Mouse (Mus musculus): ENCODE data around the gene Ift81. TPM values are rescaled to one million over a fixed set of nuclear protein-coding genes. Genes with fewer than 3 reads are reported as not detected.
"Not testable (repeated sequence)": the region's sequence is repeated elsewhere in the genome, so short reads cannot be mapped to it uniquely, and the experiment has no call there.

The Ift81 gene
- total RNA-seq (2017): 6.1 and 19.6 TPM in 2 replicates

GRCm38 (mm10) chr5:122613908-122614732 is at the start of gene Ift81:
Gene Ift81 (minus strand): TSS chr5:122614518.
- ATAC-seq (replicated peaks; ENCODE audit: low read depth, poor library complexity, severe bottlenecking): peak; percentile 96

DNA sequence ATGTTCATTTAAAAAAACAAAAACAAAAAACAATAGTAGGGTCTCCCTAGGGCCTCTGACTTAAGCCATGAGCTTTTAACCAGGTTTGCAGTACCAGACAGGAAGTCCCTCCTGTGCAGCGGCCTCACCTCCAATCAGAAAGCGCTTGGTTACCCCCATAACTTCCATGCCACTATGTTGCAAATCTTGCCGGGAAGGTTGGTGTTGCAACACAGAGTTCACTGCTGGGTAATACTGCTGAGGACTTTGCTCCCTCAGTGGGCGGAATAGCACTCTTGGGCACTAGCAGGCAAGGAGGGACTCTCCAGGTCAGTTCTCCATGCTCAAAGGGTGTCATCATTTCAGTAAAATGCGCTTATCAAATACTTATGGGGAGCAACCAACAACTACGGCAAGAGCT is 48.2 kb upstream of the Ift81 start:
- ATAC-seq (replicated peaks; ENCODE audit: low read depth, poor library complexity, severe bottlenecking): no peak

DNA sequence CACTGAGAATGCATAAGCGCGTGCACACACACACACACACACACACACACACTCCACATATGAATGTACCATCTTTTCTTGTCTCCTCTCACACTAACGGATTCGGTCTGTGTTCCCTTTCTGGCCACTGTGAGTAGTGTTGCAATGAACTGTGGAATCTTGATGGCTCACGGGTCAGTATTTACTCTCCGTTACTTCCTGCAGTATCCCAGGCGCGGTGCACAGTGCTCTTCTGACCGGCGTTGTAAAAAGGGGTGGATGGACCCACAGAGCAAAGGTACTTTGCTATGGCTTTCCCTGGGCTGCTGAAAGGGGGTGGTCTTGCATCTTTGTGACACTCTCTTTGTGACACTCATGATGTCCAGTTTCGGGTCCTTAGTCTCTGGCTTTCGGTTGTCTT is 42.5 kb upstream of the Ift81 start:
- no peak for ATAC-seq (replicated peaks; ENCODE audit: low read depth, poor library complexity, severe bottlenecking)

- ATAC-seq (replicated peaks; ENCODE audit: low read depth, poor library complexity, severe bottlenecking): no peak
These were observed 39.9 kb upstream of the Ift81 start for GRCm38 (mm10) chr5:122654268-122654573.

DNA sequence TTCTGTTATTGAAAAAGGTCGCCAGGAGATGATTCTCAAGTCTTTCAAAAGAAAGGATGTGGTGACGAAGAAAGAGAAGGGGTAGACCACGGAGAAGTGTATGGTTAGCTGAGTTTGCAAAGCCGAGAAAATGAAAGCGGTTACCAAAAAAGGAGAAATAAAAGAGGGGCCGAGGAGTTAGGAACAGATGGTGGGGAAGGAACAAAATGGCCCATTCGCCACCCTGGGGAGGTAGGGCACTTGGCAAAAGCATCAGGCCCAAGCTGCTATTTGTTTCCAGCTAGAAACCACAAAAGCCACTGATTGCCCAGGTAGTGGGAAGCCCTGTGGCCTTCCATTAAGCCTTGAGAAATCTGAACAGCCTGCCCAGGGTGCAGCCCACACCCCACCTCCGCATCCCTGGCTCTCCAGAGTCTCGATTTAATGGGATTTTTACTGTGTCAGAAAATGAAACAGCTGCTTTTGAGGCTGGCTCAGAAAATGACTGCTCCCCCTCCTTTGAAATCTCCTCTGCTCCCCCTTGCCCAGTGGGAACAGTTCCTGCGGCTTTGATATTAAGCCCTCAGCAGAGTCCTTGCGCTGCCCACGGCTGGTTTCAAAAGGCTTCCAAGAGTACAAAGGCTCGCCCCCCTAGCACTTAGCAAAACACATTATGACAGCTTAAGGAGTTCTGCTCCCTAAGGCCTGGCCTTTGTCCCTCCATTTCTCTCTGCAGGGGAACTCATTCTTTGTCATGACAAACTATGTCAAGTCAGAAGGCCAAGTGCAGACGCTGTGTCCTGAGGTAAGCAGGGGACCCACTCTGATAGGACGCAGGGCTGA is 39.3 kb upstream of the Ift81 start:
- peak; percentile 55 for ATAC-seq (replicated peaks; ENCODE audit: low read depth, poor library complexity, severe bottlenecking)

- ATAC-seq (replicated peaks; ENCODE audit: low read depth, poor library complexity, severe bottlenecking): no peak; the same call in 1 of the 2 replicates
These were observed 38.8 kb upstream of the Ift81 start for GRCm38 (mm10) chr5:122653112-122653445.

DNA sequence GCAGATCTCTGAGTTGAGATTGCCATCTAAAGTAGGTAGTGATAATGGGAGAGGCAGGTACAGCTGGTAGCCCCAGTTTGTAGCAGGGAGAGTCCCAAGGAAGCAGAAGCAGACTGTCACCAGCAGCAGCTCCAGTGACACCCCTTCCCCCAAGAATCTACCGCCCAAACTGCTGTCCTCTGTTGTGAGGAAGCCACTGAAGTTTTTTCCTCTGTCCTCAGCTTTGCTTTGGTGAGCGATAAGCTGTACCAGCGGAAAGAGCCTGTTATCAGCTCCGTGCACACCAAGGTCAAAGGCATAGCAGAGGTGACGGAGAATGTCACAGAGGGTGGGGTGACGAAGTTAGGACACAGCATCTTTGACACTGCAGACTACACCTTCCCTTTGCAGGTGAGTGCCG is 38.2 kb upstream of the Ift81 start:
- peak; percentile 79 for ATAC-seq (replicated peaks; ENCODE audit: low read depth, poor library complexity, severe bottlenecking)

GRCm38 (mm10) chr5:122650100-122650499 is 35.8 kb upstream of the Ift81 start:
- ATAC-seq (replicated peaks; ENCODE audit: low read depth, poor library complexity, severe bottlenecking): no peak

DNA sequence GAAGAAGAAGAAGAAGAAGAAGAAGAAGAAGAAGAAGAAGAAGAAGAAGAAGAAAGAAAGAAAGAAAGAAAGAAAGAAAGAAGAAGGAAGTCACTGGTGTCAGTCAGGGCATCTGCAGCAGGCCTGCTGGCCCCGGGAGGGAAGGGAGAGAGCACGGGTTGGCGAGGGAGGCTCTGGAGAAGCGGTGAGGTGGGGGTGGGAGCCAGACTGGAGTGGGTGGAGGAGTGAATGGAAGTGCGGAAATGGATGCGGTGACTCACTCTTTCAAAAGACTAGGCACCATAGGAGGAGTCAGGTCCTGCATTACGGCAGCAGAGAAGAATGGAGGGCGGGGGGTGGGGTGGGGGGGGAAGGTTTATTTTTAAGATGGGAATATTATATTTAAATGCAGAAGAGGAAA is 34.9 kb upstream of the Ift81 start:
- ATAC-seq (replicated peaks; ENCODE audit: low read depth, poor library complexity, severe bottlenecking): no peak

- ATAC-seq (replicated peaks; ENCODE audit: low read depth, poor library complexity, severe bottlenecking): not testable (repeated sequence)
These were observed 33.6 kb upstream of the Ift81 start for GRCm38 (mm10) chr5:122647952-122648374.

GRCm38 (mm10) chr5:122647256-122647924 is 33.1 kb upstream of the Ift81 start:
- no peak for ATAC-seq (replicated peaks; ENCODE audit: low read depth, poor library complexity, severe bottlenecking)

GRCm38 (mm10) chr5:122646050-122646449 is 31.7 kb upstream of the Ift81 start:
- ATAC-seq (replicated peaks; ENCODE audit: low read depth, poor library complexity, severe bottlenecking): no peak

DNA sequence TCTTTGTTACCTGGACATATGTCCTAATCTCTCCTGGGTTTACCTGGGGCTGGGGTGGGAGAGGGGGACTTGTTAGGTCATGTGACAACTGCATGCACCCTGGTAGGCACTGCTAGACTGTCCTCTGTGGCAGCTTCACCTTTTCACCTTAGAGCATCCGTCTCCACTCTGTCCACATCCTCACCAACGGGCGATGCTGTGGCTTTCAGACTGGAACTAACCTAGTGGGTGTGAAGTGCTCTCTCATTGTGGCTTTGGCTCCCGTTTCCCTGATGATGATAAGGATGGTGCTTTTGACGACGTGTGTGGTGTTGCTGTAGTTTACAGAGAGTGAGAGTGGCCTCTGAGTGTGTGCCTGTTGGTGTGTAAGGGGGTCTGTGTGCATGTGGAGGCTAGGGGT is 31.0 kb upstream of the Ift81 start:
- ATAC-seq (replicated peaks; ENCODE audit: low read depth, poor library complexity, severe bottlenecking): peak; percentile 64

DNA sequence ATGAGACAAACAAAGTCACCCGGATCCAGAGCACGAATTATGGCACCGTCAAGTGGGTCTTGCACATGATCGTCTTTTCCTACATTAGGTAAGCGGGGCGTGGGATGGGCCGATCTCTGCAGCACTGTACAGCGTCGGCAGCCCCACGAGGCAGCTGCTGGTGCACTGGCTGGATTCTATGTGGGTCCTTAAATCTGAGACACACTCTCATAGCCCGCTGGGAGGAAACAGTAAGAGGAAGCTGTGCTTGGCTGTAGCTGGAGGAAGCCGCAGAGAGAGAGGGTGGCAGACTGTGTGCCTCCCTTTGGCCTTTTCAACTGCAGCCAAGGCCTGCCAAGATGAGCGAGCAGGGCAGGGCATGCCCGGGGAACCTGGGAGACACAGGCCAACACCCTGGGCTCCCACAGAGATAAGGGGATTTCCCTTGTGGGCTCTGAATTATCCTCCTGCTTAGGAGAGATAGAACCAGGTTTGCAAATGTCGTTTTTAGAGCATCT is 29.8 kb upstream of the Ift81 start:
- ATAC-seq (replicated peaks; ENCODE audit: low read depth, poor library complexity, severe bottlenecking): peak; percentile 75

DNA sequence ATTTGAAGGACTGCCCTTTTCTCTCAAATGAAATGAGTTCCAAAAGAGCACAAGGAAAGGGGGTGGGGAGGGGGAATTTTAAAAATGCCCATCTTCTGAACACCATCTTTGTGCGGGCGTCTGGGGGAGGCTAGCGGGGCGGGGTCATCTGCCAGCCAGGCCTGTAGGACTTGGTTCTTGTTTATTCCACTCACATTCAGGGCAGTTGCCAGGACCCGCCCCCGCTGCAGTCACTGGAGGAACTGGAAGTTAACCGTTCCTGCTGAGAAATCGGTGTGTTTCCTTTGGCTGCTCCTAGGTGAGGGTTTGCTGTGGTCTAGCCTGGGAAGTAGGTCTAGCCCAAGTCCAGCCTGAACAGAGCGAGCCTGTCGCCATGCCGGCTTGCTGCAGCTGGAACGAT is 29.4 kb upstream of the Ift81 start, which contains the start of gene P2rx7:
P2rx7 (plus strand) TSS at position 211 of the 400 bp plus-strand sequence.
- peak; percentile 23; the same call in 1 of the 2 replicates for ATAC-seq (replicated peaks; ENCODE audit: low read depth, poor library complexity, severe bottlenecking)

DNA sequence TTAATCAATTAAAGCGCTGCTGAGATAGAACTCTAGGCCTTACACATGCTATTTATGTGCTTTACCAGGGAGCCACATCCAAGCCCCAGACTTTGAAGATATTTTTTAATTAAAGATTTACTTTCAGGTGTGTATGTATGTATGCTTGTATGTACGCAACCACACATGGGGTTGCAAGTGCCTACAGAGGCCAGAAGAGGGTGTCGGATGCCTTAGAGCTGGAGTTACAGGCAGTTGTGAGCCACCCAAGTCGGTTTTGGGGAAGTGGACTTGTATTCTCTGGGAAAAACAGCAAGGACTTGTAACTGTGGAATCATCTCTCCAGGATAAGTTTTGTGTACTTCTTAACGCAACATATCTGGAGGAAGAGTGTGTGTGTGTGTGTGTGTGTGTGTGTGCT is 25.7 kb upstream of the Ift81 start:
- no peak for ATAC-seq (replicated peaks; ENCODE audit: low read depth, poor library complexity, severe bottlenecking)

DNA sequence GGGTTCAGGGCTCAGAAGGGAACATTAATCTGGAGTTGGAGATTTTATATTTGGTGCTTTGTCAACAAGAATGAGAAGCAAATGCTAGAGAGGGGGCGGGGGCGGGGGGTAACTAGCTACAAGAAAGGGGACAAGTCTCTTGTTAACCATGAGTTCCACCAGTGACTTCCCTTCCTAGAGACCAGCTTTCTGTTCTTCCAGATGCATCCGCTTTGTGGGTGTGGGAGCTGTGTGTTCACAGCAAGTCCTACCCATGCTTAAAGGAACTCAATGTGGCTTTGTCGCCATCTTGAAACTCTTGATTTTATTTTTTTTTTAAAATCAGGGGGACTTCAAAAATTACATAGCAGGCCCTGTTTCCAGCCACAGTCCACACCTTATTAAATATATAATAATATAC is 25.2 kb upstream of the Ift81 start:
- peak; percentile 62 for ATAC-seq (replicated peaks; ENCODE audit: low read depth, poor library complexity, severe bottlenecking)

DNA sequence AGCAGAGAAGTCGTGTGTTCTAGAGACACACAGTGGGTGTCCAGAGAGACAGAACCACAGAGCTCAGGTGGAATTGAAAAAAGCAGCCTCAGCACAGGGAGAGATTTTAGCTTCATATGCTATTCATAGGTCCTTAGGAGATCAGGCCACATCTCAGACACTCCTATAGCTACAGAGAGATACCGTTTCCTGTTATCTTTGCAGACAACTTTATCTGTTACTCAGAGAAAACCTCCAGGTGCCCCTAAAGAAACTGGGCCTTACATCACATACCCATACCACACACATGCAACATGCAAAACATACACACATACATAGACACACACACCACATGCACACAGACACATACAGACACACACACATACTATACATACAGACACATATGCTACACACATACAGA is 24.0 kb upstream of the Ift81 start:
- ATAC-seq (replicated peaks; ENCODE audit: low read depth, poor library complexity, severe bottlenecking): no peak

GRCm38 (mm10) chr5:122636958-122637357 is 22.6 kb upstream of the Ift81 start:
- no peak for ATAC-seq (replicated peaks; ENCODE audit: low read depth, poor library complexity, severe bottlenecking)

GRCm38 (mm10) chr5:122636308-122636707 is 22.0 kb upstream of the Ift81 start:
- ATAC-seq (replicated peaks; ENCODE audit: low read depth, poor library complexity, severe bottlenecking): no peak

- ATAC-seq (replicated peaks; ENCODE audit: low read depth, poor library complexity, severe bottlenecking): no peak
These were observed 20.9 kb upstream of the Ift81 start for GRCm38 (mm10) chr5:122635228-122635627.

All from common myeloid progenitor, adult 5-6 weeks (primary cell).